Mouse (Mus musculus) limb, embryonic 15.5 days (tissue): ENCODE results near the gene Cmah. TPM values are rescaled to one million over a fixed set of nuclear protein-coding genes. Genes with fewer than 3 reads are reported as not detected.

ENCODE experiments used
- ATAC-seq: fragments of 200-750 bp; cut with Nextera tagmentation; 2 replicates; pipeline ENCODE4 v1.8.0; 2017; ENCODE audit warnings: low read depth, moderate TSS enrichment; ENCODE audit not compliant: insufficient number of reproducible peaks, low FRiP score, low TSS enrichment
- H3K27ac ChIP-seq: fragments of 300-500 bp; sonication (generic); 2 replicates; pipeline ENCODE4 v1.5.1; 2015; ENCODE audit warnings: moderate library complexity, mild to moderate bottlenecking, inconsistent platforms
- H3K27me3 ChIP-seq: fragments of 300-500 bp; sonication (generic); 2 replicates; pipeline ENCODE4 v1.6.1; 2015; ENCODE audit warnings: inconsistent platforms
- H3K36me3 ChIP-seq: fragments of 300-500 bp; sonication (generic); 2 replicates; pipeline ENCODE4 v1.6.1; 2015; ENCODE audit warnings: inconsistent platforms
- H3K4me1 ChIP-seq: fragments of 300-500 bp; sonication (generic); 2 replicates; pipeline ENCODE4 v1.6.1; 2015; ENCODE audit warnings: inconsistent platforms
- H3K4me2 ChIP-seq: fragments of 300-500 bp; sonication (generic); 2 replicates; pipeline ENCODE4 v1.6.1; 2015; ENCODE audit warnings: mild to moderate bottlenecking, inconsistent platforms
- H3K4me3 ChIP-seq: fragments of 300-500 bp; sonication (generic); 2 replicates; pipeline ENCODE4 v1.5.1; 2015; ENCODE audit warnings: mild to moderate bottlenecking, inconsistent platforms
- H3K9ac ChIP-seq: fragments of 300-500 bp; sonication (generic); 2 replicates; pipeline ENCODE4 v1.6.1; 2015; ENCODE audit warnings: inconsistent platforms
- H3K9me3 ChIP-seq: fragments of 300-500 bp; sonication (generic); 2 replicates; pipeline ENCODE4 v1.6.1; 2016; ENCODE audit warnings: inconsistent platforms
- WGBS: fragments of 180-500 bp; shearing (Covaris S2); methylation state at CpG from one replicate; pipeline ENCODE4 v1.1.7; 2015; 5-methylcytosine and 5-hydroxymethylcytosine counted together
- polyA plus RNA-seq: library from polyadenylated mRNA; unstranded; fragments of >200 nt; fragmentation: Nextera tagmentation; extraction: Ambion mirVana; gene quantifications from 2 replicates; pipeline ENCODE4 v1.2.1, GENCODE M21; 2015

The Cmah gene
- polyA plus RNA-seq, 1 experiment from 2014 or later: 0.63 TPM

GRCm38 (mm10) chr13:24430215-24430614 lies 103.0 kb downstream of the Cmah start:
- WGBS: 75% methylated on average over 5 of the region's 5 CpGs
- no peaks in the 10 kb centered on the region for H3K36me3 ChIP-seq
- no peak for ATAC-seq

GRCm38 (mm10) chr13:24431593-24431992 lies 104.4 kb downstream of the Cmah start:
- no peak for ATAC-seq
- 83% methylated on average over 3 of the region's 3 CpGs for WGBS
- Histone ChIP-seq H3K27ac (no peak overlapping the region), H3K27me3 (no peaks in the 10 kb centered on the region), H3K4me3 (no peak overlapping the region), H3K36me3 (no peaks in the 10 kb centered on the region), H3K4me2 (no peak overlapping the region), H3K9me3 (no peaks in the 10 kb centered on the region), H3K9ac (no peak overlapping the region), H3K4me1 (no peaks in the 10 kb centered on the region)

More at GRCm38 (mm10) chr13:24430215-24430614, 103.0 kb downstream of the Cmah start:
- no peak overlapping the region for H3K4me3 ChIP-seq
- H3K4me2 ChIP-seq: no peak overlapping the region
- no peak overlapping the region for H3K9ac ChIP-seq
- no peaks in the 10 kb centered on the region for H3K9me3 ChIP-seq
- H3K27ac ChIP-seq: no peak overlapping the region
- no peaks in the 10 kb centered on the region for H3K27me3 ChIP-seq
- H3K4me1 ChIP-seq: no peaks in the 10 kb centered on the region

DNA sequence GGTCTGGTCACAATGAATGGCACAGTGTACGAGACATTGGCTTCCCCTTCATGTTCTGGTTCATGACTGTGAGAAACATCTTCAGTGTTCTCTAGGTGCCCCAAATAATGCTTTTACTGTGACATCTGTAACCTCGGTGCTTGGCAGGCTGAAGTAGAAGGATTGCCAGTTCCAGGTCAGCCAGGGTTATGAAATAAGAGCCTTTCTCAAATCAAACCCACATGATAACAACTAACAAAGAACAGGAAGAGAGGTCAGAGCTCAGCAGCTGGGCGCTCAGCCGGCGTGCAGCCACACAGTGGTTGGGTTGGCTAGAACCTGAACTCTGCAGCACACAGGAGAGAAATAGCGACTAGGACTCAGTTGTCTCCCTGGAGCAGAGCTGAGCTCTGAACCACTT lies 115.1 kb downstream of the Cmah start:
- H3K27ac ChIP-seq: no peak overlapping the region
- no peaks in the 10 kb centered on the region for H3K9me3 ChIP-seq
- no peak overlapping the region for H3K4me3 ChIP-seq
- 46% methylated on average over 6 of the region's 6 CpGs for WGBS
- no peaks in the 10 kb centered on the region for H3K27me3 ChIP-seq
- ATAC-seq: no peak
- H3K36me3 ChIP-seq: no peaks in the 10 kb centered on the region
- no peak overlapping the region for H3K9ac ChIP-seq
- H3K4me2 ChIP-seq: no peak overlapping the region
- H3K4me1 ChIP-seq: no peaks in the 10 kb centered on the region

DNA sequence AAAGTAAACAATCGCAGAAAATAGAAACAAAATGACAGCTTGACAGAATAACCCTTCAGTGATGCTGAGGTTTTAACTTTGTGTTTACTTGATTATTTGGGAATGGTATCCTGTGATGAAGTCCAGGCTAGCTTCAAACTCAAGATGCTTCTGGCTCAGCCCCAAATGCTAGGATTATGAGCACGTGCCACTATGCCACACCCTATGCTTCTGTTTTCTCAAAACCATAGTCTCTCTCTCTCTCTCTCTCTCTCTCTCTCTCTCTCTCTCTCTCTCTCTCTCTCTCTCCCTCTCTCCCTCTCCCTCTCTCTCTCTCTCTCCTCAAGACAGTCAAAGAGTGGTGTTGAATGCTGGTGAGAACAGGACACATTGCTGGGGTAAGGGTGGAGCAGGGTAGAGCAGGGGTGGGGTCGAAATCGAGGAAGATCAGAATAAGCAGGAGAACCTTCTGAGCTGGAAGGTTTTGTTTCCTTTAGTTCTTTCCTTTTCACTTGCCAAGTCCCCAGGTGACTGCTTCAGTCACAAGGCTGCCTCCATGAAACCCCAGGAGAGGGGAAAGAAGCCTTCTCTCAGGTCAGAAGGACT lies 116.7 kb downstream of the Cmah start:
- H3K9ac ChIP-seq: no peak overlapping the region
- H3K4me3 ChIP-seq: no peak overlapping the region
- WGBS: 71% methylated on average over 4 of the region's 4 CpGs
- H3K9me3 ChIP-seq: no peaks in the 10 kb centered on the region
- ATAC-seq: no peak
- no peaks in the 10 kb centered on the region for H3K36me3 ChIP-seq
- H3K27me3 ChIP-seq: no peaks in the 10 kb centered on the region
- H3K4me2 ChIP-seq: no peak overlapping the region
- H3K27ac ChIP-seq: no peak overlapping the region
- H3K4me1 ChIP-seq: no peaks in the 10 kb centered on the region

DNA sequence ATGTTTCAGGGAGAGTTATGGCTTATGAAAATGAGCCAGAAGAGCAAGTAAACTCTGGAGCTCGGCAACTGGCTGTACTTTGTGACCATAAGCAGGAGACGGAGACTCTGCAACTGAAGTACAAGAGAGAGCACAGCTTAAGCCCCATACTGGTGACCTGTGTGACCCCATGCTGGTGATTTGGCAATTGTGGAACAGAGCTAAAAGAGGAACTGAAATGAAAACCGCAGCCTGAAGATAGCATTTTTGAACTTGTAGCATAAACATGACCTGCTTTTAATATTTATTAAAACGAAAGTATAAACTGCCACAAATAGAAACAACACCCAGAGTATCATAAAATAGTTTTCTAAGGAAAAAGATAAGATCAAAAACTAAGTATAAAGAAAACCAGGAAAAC lies 117.5 kb downstream of the Cmah start:
- no peaks in the 10 kb centered on the region for H3K36me3 ChIP-seq
- no peak overlapping the region for H3K27ac ChIP-seq
- H3K4me1 ChIP-seq: no peaks in the 10 kb centered on the region
- no peak overlapping the region for H3K4me2 ChIP-seq
- no peaks in the 10 kb centered on the region for H3K9me3 ChIP-seq
- no peak overlapping the region for H3K9ac ChIP-seq
- 57% methylated on average over 4 of the region's 4 CpGs for WGBS
- no peaks in the 10 kb centered on the region for H3K27me3 ChIP-seq
- ATAC-seq: no peak
- H3K4me3 ChIP-seq: no peak overlapping the region

DNA sequence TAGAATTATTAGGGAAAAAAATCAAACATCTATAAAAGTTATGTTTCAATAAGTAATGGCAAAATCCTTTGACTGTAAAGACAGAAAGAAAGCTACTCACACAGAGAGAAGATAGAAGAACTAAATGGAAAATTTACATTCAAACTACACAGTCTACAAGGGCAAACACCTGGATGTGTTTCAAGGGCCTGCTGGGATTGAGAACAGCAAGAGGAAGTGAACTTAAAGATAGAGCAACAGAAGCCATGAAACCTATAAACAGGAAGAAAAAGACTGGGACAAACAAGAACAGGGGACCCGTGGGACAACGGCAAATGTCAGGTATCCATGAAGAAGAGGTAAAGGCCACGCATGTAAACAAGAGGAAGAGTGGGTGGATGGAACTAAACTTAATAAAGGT lies 118.0 kb downstream of the Cmah start:
- Histone ChIP-seq H3K36me3 (no peaks in the 10 kb centered on the region), H3K4me3 (no peak overlapping the region), H3K9me3 (no peaks in the 10 kb centered on the region), H3K4me2 (no peak overlapping the region), H3K4me1 (no peaks in the 10 kb centered on the region), H3K27me3 (no peaks in the 10 kb centered on the region), H3K27ac (no peak overlapping the region), H3K9ac (no peak overlapping the region)
- no peak for ATAC-seq
- 84% methylated on average over 3 of the region's 3 CpGs for WGBS

- Histone ChIP-seq H3K27ac (no peak overlapping the region), H3K4me2 (no peak overlapping the region), H3K9ac (no peak overlapping the region), H3K4me3 (no peak overlapping the region), H3K27me3 (no peaks in the 10 kb centered on the region), H3K9me3 (no peaks in the 10 kb centered on the region), H3K4me1 (no peaks in the 10 kb centered on the region), H3K36me3 (no peaks in the 10 kb centered on the region)
- 80% methylated on average over 4 of the region's 4 CpGs for WGBS
- no peak for ATAC-seq
These were observed 118.9 kb downstream of the Cmah start for GRCm38 (mm10) chr13:24446081-24446480.

DNA sequence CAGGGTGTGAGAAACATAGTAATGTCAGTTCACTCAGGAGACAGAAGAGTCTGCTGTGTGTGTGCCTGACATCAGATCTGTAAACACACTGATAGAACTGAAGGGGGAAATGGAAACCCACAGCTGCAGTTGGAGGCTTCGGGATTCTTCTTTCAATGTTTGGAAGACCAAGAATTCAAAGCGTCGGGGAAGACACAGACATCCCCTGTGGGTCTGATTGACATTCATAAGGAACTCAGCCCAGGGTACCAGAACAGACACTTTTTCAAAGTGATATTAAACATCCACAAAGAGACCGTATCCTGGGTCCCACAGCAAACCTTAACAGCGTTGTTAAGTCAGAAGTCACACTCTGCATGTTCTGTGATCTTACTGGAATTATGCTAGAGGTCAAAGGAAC lies 119.8 kb downstream of the Cmah start:
- Histone ChIP-seq H3K9ac (no peak overlapping the region), H3K4me1 (no peaks in the 10 kb centered on the region), H3K4me3 (no peak overlapping the region), H3K27ac (no peak overlapping the region), H3K27me3 (no peaks in the 10 kb centered on the region), H3K4me2 (no peak overlapping the region), H3K36me3 (no peaks in the 10 kb centered on the region), H3K9me3 (no peaks in the 10 kb centered on the region)
- 63% methylated on average over 5 of the region's 5 CpGs for WGBS
- no peak for ATAC-seq

DNA sequence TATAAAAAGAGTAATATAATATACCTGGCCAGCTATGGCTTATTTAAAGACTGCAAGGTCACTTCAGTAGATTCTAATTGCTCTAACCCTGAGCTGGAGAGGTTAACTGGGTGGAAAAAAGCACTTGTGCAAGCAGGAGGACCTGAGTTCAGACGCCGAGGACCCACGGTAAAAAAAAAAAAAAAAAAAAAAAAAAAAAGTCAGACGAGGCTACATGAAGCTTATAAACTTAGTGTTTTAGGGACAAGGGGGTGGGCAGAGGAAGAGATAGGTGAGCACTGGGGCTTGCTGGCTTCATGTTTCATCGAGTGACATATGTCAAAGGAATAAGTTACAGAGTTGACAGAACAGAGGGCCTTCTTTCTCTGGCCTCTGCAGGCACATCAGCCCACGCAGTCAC lies 121.4 kb downstream of the Cmah start:
- Histone ChIP-seq H3K9ac (no peak overlapping the region), H3K36me3 (no peaks in the 10 kb centered on the region), H3K9me3 (no peaks in the 10 kb centered on the region), H3K4me3 (no peak overlapping the region), H3K4me2 (no peak overlapping the region), H3K27me3 (no peaks in the 10 kb centered on the region), H3K4me1 (no peaks in the 10 kb centered on the region), H3K27ac (no peak overlapping the region)
- 54% methylated on average over 6 of the region's 6 CpGs for WGBS
- no peak for ATAC-seq

DNA sequence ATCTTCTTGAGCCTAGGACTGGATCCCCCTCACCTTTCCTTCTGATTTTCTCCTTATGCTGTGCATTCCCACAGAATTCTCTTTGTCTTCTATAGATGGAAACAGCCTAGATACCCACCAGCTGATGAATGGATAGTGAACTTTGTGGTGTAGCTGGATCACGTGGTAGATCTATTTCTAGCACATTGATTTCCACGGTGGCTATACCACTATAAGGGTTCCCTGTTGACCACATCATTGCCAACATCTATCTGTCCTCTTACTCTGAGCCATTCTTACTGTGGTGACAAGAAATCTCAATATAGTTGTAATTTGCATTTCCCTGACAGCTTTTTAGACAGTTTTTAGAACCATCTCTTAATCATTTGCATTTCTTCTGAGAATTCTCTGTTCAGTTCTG lies 124.3 kb downstream of the Cmah start:
- Histone ChIP-seq H3K4me1 (no peaks in the 10 kb centered on the region), H3K27me3 (no peaks in the 10 kb centered on the region), H3K36me3 (no peaks in the 10 kb centered on the region), H3K9me3 (no peaks in the 10 kb centered on the region), H3K9ac (no peak overlapping the region), H3K4me3 (no peak overlapping the region), H3K27ac (no peak overlapping the region), H3K4me2 (no peak overlapping the region)
- ATAC-seq: no peak
- WGBS: 61% methylated on average over 2 of the region's 2 CpGs

DNA sequence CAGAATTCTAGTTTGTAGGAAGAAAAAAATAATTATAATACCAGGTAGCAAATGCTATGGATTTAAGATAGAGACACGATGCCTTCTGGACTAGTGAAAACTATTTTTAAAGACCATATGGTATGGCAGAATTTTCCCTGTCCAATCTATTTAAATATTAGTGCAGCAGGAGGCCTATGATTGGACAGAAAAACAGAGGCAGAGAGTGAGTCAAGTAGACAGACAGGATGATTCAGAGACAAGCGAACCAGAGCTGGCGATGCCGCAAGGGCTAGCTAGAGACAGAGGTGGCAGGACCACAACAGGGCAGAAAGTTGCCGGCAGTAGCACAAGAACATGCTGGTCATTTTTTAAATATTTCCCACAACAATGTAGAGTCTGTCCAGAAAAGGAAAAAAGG lies 126.5 kb downstream of the Cmah start:
- Histone ChIP-seq H3K4me2 (no peak overlapping the region), H3K4me1 (no peaks in the 10 kb centered on the region), H3K9ac (no peak overlapping the region), H3K27ac (no peak overlapping the region), H3K36me3 (no peaks in the 10 kb centered on the region), H3K27me3 (no peaks in the 10 kb centered on the region), H3K9me3 (no peaks in the 10 kb centered on the region), H3K4me3 (no peak overlapping the region)
- WGBS: 88% methylated on average over 5 of the region's 5 CpGs
- ATAC-seq: no peak

GRCm38 (mm10) chr13:24456385-24456784 lies 129.2 kb downstream of the Cmah start:
- ATAC-seq: no peak
- H3K9ac ChIP-seq: no peak overlapping the region
- H3K4me3 ChIP-seq: no peak overlapping the region
- no peak overlapping the region for H3K4me2 ChIP-seq
- H3K27ac ChIP-seq: no peak overlapping the region
- no peaks in the 10 kb centered on the region for H3K4me1 ChIP-seq
- no peaks in the 10 kb centered on the region for H3K36me3 ChIP-seq
- WGBS: 87% methylated on average over 4 of the region's 4 CpGs
- no peaks in the 10 kb centered on the region for H3K9me3 ChIP-seq
- no peaks in the 10 kb centered on the region for H3K27me3 ChIP-seq

DNA sequence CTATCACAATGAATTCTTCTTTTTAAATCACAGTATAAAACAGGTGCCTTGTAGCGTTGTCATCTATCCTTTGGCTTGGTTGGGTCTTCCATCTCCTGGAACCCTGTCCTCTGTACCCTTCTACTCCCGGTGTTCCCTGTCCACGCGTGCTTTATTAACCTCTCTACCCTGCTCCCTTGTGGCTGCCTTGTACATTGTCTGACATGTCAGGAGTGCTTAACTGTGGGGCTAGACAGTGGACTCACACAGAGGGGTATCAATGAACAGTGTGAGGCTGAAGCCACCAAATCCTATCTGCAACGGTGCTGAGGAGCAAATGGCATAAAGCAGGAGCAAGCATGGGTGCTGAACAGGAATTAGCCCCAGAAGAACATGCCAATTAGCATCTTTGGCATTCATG lies 133.3 kb downstream of the Cmah start:
- no peak overlapping the region for H3K27ac ChIP-seq
- no peaks in the 10 kb centered on the region for H3K4me1 ChIP-seq
- 80% methylated on average over 5 of the region's 5 CpGs for WGBS
- no peak overlapping the region for H3K4me3 ChIP-seq
- no peaks in the 10 kb centered on the region for H3K27me3 ChIP-seq
- H3K36me3 ChIP-seq: no peaks in the 10 kb centered on the region
- no peak overlapping the region for H3K9ac ChIP-seq
- H3K4me2 ChIP-seq: no peak overlapping the region
- ATAC-seq: no peak
- H3K9me3 ChIP-seq: no peaks in the 10 kb centered on the region
